Mouse (Mus musculus): ENCODE measurements around the gene Gm13103. TPM values are rescaled to one million over a fixed set of nuclear protein-coding genes. Genes with fewer than 3 reads are reported as not detected.
"Not testable (repeated sequence)": the region's sequence is repeated elsewhere in the genome, so short reads cannot be mapped to it uniquely, and the experiment has no call there.

The Gm13103 gene
- polyA plus RNA-seq (2015; fragmentation: Nextera tagmentation; extraction: Ambion mirVana) = not detected in 2 replicates

- not testable (repeated sequence) for H3K4me2 ChIP-seq (ENCODE audit: low read depth, low read length); H3K27ac ChIP-seq (ENCODE audit: low read length); H3K4me3 ChIP-seq (ENCODE audit: low read length); H3K27me3 ChIP-seq (replicated peaks; ENCODE audit: control insufficient read depth, insufficient read depth, low read length); H3K36me3 ChIP-seq (ENCODE audit: control insufficient read depth, insufficient read depth, low read length); ATAC-seq; H3K9ac ChIP-seq (ENCODE audit: low read depth, low read length); H3K9me3 ChIP-seq (ENCODE audit: control insufficient read depth, low read length); H3K4me1 ChIP-seq (ENCODE audit: control insufficient read depth, insufficient read depth, low read length)
Observed at GRCm38 (mm10) chr4:143846197-143846596, at the start of gene Gm13103. TSS of gene Gm13103 (plus strand) at chr4:143846497.

DNA sequence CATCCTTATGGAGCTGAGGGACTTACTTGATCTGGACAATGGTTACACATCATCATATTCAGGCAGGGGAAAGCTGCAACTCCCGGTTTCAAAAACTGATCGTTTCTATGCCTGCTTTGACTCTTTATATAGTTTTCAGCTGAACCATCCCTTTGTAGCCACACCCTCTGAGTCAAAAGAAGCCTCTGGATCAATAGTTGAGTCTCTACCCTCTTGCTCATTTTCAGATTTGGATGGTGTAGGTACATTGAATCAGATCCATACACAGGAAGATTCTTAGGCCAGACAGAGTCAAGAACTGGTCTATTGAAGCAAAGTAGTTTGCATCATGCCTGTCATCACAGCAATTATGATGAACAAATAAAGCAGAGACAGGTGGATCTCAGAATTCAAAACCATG lies 30.3 kb upstream of the Gm13103 start, which contains the start of gene Gm13084:
Gene Gm13084, minus strand, starts transcription at position 101 of the 400 bp plus-strand sequence.
- Histone ChIP-seq H3K4me1 (ENCODE audit: control insufficient read depth, insufficient read depth, low read length) (no peaks in the 10 kb centered on the region), H3K27ac (ENCODE audit: low read length) (no peak within 1 kb of the TSS), H3K36me3 (ENCODE audit: control insufficient read depth, insufficient read depth, low read length) (no peaks in the 10 kb centered on the region), H3K4me3 (ENCODE audit: low read length) (no peak within 1 kb of the TSS), H3K4me2 (ENCODE audit: low read depth, low read length) (no peak within 1 kb of the TSS), H3K9me3 (ENCODE audit: control insufficient read depth, low read length) (no peaks in the 10 kb centered on the region), H3K9ac (ENCODE audit: low read depth, low read length) (no peak within 1 kb of the TSS), H3K27me3 (replicated peaks; ENCODE audit: control insufficient read depth, insufficient read depth, low read length) (no peaks in the 10 kb centered on the region)
- 83% methylated on average over 2 of the region's 2 CpGs for WGBS
- ATAC-seq = no peak

- H3K27me3 ChIP-seq (replicated peaks; ENCODE audit: control insufficient read depth, insufficient read depth, low read length); H3K4me1 ChIP-seq (ENCODE audit: control insufficient read depth, insufficient read depth, low read length); H3K4me3 ChIP-seq (ENCODE audit: low read length); H3K4me2 ChIP-seq (ENCODE audit: low read depth, low read length); ATAC-seq; H3K36me3 ChIP-seq (ENCODE audit: control insufficient read depth, insufficient read depth, low read length); H3K9ac ChIP-seq (ENCODE audit: low read depth, low read length); H3K27ac ChIP-seq (ENCODE audit: low read length); H3K9me3 ChIP-seq (ENCODE audit: control insufficient read depth, low read length): not testable (repeated sequence)
- WGBS = 63% methylated on average over 1 of the region's 1 CpGs
Observed at GRCm38 (mm10) chr4:143882371-143882770, 36.1 kb downstream of the Gm13103 start.

- not testable (repeated sequence) for H3K9ac ChIP-seq (ENCODE audit: low read depth, low read length); H3K27me3 ChIP-seq (replicated peaks; ENCODE audit: control insufficient read depth, insufficient read depth, low read length); ATAC-seq; H3K4me3 ChIP-seq (ENCODE audit: low read length); H3K4me1 ChIP-seq (ENCODE audit: control insufficient read depth, insufficient read depth, low read length); H3K9me3 ChIP-seq (ENCODE audit: control insufficient read depth, low read length); H3K27ac ChIP-seq (ENCODE audit: low read length); H3K4me2 ChIP-seq (ENCODE audit: low read depth, low read length); H3K36me3 ChIP-seq (ENCODE audit: control insufficient read depth, insufficient read depth, low read length)
- 84% methylated on average over 3 of the region's 3 CpGs for WGBS
Observed at GRCm38 (mm10) chr4:143894406-143894805, 48.1 kb downstream of the Gm13103 start.

DNA sequence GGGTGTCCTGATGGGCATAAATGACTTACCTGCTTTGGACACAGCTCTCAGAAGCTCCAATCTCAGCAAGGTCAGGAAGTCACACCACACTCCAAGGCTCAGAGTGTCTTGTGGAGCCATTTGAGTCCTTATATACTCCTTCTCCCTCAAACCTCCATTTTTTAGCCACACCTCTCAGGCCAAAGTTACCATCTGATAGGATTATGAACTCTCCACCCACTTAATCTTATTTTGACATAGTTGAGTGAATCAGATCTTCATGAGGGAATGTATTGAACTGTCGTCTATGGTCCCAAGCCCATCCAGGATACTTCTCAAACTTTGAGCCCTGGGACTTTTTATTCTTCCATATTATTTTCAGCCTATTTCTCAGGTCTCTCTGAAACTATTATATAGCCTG lies 54.0 kb downstream of the Gm13103 start, which contains the start of gene Pramef6:
Gene Pramef6, minus strand, starts transcription at position 101 of the 400 bp plus-strand sequence.
- not testable (repeated sequence) for H3K27me3 ChIP-seq (replicated peaks; ENCODE audit: control insufficient read depth, insufficient read depth, low read length); H3K9ac ChIP-seq (ENCODE audit: low read depth, low read length); ATAC-seq; H3K27ac ChIP-seq (ENCODE audit: low read length); H3K4me3 ChIP-seq (ENCODE audit: low read length); H3K4me2 ChIP-seq (ENCODE audit: low read depth, low read length); H3K4me1 ChIP-seq (ENCODE audit: control insufficient read depth, insufficient read depth, low read length); H3K9me3 ChIP-seq (ENCODE audit: control insufficient read depth, low read length); H3K36me3 ChIP-seq (ENCODE audit: control insufficient read depth, insufficient read depth, low read length)
- 84% methylated on average over 1 of the region's 1 CpGs for whole genome bisulfite sequencing

Other genes with a start within 250 kb of the Gm13103 start
- gene Gm13083, start 231.5 kb upstream of the Gm13103 start, polyA plus RNA-seq (2015; fragmentation: Nextera tagmentation; extraction: Ambion mirVana) = not detected in 2 replicates
- gene Gm13088, start 189.3 kb upstream of the Gm13103 start, polyA plus RNA-seq (2015; fragmentation: Nextera tagmentation; extraction: Ambion mirVana) = not detected in 2 replicates
- not detected in 2 replicates for gene Gm13089, start 143.8 kb upstream of the Gm13103 start, polyA plus RNA-seq (2015; fragmentation: Nextera tagmentation; extraction: Ambion mirVana)
- not detected in 2 replicates for gene Gm13078, start 127.0 kb upstream of the Gm13103 start, polyA plus RNA-seq (2015; fragmentation: Nextera tagmentation; extraction: Ambion mirVana)
- not detected in 2 replicates for gene Gm13023, start 57.1 kb upstream of the Gm13103 start, polyA plus RNA-seq (2015; fragmentation: Nextera tagmentation; extraction: Ambion mirVana)
- gene Gm13084, start 30.4 kb upstream of the Gm13103 start, polyA plus RNA-seq (2015; fragmentation: Nextera tagmentation; extraction: Ambion mirVana) = not detected in 2 replicates
- not detected in 2 replicates for gene Pramef6, start 53.9 kb downstream of the Gm13103 start, polyA plus RNA-seq (2015; fragmentation: Nextera tagmentation; extraction: Ambion mirVana)
- not detected in 2 replicates for gene Pramef25, start 104.5 kb downstream of the Gm13103 start, polyA plus RNA-seq (2015; fragmentation: Nextera tagmentation; extraction: Ambion mirVana)
- gene Gm13101, start 120.5 kb downstream of the Gm13103 start, polyA plus RNA-seq (2015; fragmentation: Nextera tagmentation; extraction: Ambion mirVana) = not detected in 2 replicates
- gene Pramef17, start 147.9 kb downstream of the Gm13103 start, polyA plus RNA-seq (2015; fragmentation: Nextera tagmentation; extraction: Ambion mirVana) = not detected in 2 replicates
- gene Pramel4, start 212.6 kb downstream of the Gm13103 start, polyA plus RNA-seq (2015; fragmentation: Nextera tagmentation; extraction: Ambion mirVana) = not detected in 2 replicates